Mouse (Mus musculus): Measurements from ENCODE around the gene Shroom3.

The Shroom3 gene

GRCm38 (mm10) chr5:92850925-92851324 is 167.7 kb downstream of the Shroom3 start:
- no peak for DNase-seq (ENCODE audit: low spot score)

GRCm38 (mm10) chr5:92854983-92855382 is 171.7 kb downstream of the Shroom3 start:
- DNase-seq (ENCODE audit: low spot score) = no peak

GRCm38 (mm10) chr5:92856346-92856745 is 173.1 kb downstream of the Shroom3 start:
- DNase-seq (ENCODE audit: low spot score) = no peak

- no peak for DNase-seq (ENCODE audit: low spot score)
These were observed 173.9 kb downstream of the Shroom3 start for GRCm38 (mm10) chr5:92857177-92857576.

- no peak for DNase-seq (ENCODE audit: low spot score)
These were observed 174.9 kb downstream of the Shroom3 start for GRCm38 (mm10) chr5:92858104-92858503.

GRCm38 (mm10) chr5:92858576-92858975 is 175.3 kb downstream of the Shroom3 start:
- no peak for DNase-seq (ENCODE audit: low spot score)

GRCm38 (mm10) chr5:92861416-92862112 is 178.3 kb downstream of the Shroom3 start:
- DNase-seq (ENCODE audit: low spot score) = no peak

GRCm38 (mm10) chr5:92865090-92865489 is 181.9 kb downstream of the Shroom3 start:
- no peak for DNase-seq (ENCODE audit: low spot score)

- no peak for DNase-seq (ENCODE audit: low spot score)
These were observed 183.3 kb downstream of the Shroom3 start for GRCm38 (mm10) chr5:92866546-92866945.

- peak; percentile 56 for DNase-seq (ENCODE audit: low spot score)
These were observed 184.0 kb downstream of the Shroom3 start for GRCm38 (mm10) chr5:92867253-92867652.

GRCm38 (mm10) chr5:92868231-92868630 is 185.0 kb downstream of the Shroom3 start:
- no peak for DNase-seq (ENCODE audit: low spot score)

- no peak for DNase-seq (ENCODE audit: low spot score)
These were observed 187.8 kb downstream of the Shroom3 start for GRCm38 (mm10) chr5:92871048-92871447.

- no peak for DNase-seq (ENCODE audit: low spot score)
These were observed 188.9 kb downstream of the Shroom3 start for GRCm38 (mm10) chr5:92872182-92872581.

- no peak for DNase-seq (ENCODE audit: low spot score)
These were observed 189.8 kb downstream of the Shroom3 start for GRCm38 (mm10) chr5:92872991-92873390.

- no peak for DNase-seq (ENCODE audit: low spot score)
These were observed 190.3 kb downstream of the Shroom3 start for GRCm38 (mm10) chr5:92873518-92873917.

- DNase-seq (ENCODE audit: low spot score) = no peak
These were observed 192.6 kb downstream of the Shroom3 start for GRCm38 (mm10) chr5:92875836-92876235.

- DNase-seq (ENCODE audit: low spot score) = no peak
These were observed 193.9 kb downstream of the Shroom3 start for GRCm38 (mm10) chr5:92877104-92877503.

- no peak for DNase-seq (ENCODE audit: low spot score)
These were observed 197.2 kb downstream of the Shroom3 start for GRCm38 (mm10) chr5:92880393-92880792.

GRCm38 (mm10) chr5:92880893-92881292 is 197.7 kb downstream of the Shroom3 start:
- peak; percentile 67 for DNase-seq (ENCODE audit: low spot score)

GRCm38 (mm10) chr5:92886141-92886540 is 202.9 kb downstream of the Shroom3 start:
- DNase-seq (ENCODE audit: low spot score) = peak; percentile 73

GRCm38 (mm10) chr5:92887501-92887900 is 204.3 kb downstream of the Shroom3 start:
- no peak for DNase-seq (ENCODE audit: low spot score)

- DNase-seq (ENCODE audit: low spot score) = peak; percentile 48
These were observed 205.5 kb downstream of the Shroom3 start for GRCm38 (mm10) chr5:92888628-92889241.

GRCm38 (mm10) chr5:92890902-92891301 is 207.7 kb downstream of the Shroom3 start:
- no peak for DNase-seq (ENCODE audit: low spot score)

GRCm38 (mm10) chr5:92893284-92893683 is 210.0 kb downstream of the Shroom3 start:
- peak; percentile 67 for DNase-seq (ENCODE audit: low spot score)

All from yolk sac, embryonic 10.5 days (tissue).